Mouse (Mus musculus): ENCODE results near the gene Itprid2.

DNA sequence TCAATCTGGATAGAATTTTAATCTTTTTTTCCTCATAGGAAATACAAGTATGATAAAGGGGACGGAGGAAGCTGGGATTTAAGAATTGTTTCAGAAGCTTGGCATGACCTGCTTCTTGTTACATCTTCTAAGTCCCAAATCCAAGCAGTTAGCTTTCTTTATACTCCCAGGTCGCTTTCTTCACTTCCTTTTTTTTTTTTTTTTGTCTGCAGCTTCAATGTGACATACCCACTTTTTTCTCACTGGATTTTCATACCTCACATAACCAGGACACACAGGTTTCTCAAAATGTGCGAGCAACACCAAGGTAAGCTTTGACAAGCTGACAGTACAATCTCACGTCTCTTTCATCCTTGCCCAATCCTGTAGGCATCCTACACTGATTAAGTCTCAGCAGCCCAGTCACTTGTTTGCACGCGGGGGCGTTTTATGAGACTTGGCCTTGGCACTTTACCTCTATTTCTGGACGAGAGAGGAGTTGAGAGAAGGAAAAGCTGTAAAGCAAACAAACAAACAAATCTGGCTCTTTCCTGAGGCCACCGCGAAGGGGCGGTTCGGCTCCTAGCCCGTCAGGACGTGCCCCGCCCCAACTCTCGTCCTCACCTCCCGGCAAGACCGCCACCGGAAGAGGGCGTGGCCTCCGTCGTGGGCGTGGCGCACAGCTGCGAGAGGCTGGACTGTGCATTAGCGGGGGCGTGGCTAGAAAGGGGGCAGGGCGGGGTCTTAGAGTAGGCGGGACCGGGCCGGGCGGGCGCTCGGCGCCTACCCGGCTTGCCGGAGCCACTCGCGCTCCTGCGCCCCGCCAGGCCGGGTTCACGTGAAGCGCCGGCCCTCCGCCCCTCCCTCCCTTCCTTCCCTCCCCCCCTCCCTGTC is at the start of gene Itprid2:
- peak; percentile 42; the same call in 1 of the 2 replicates for TF ChIP-seq POLR2A (IDR thresholded peaks at IDR 0.05; ENCODE audit: borderline replicate concordance, insufficient read depth, low read length)
- TF ChIP-seq CTCF (IDR thresholded peaks at IDR 0.05; ENCODE audit: borderline replicate concordance, insufficient read depth, low read depth, low read length) = no peak
